Mouse (Mus musculus) liver, embryonic 12.5 days (tissue): Measurements from ENCODE around the gene Slc39a3. TPM values are rescaled to one million over a fixed set of nuclear protein-coding genes. Genes with fewer than 3 reads are reported as not detected.
"Not testable (repeated sequence)": the region's sequence is repeated elsewhere in the genome, so short reads cannot be mapped to it uniquely, and the experiment has no call there.

Source experiments
- ATAC-seq: fragments of 200-750 bp; cut with Nextera tagmentation; 2 replicates; pipeline ENCODE4 v1.8.0; 2017; ENCODE audit warnings: moderate number of reproducible peaks, mild to moderate bottlenecking, moderate library complexity
- H3K27ac ChIP-seq: fragments of 300-500 bp; sonication (generic); 2 replicates; pipeline ENCODE4 v1.5.1; 2016; ENCODE audit warnings: mild to moderate bottlenecking
- H3K27me3 ChIP-seq: fragments of 300-500 bp; sonication (generic); replicated peaks from 2 replicates; pipeline ENCODE4 v1.6.1; 2016; ENCODE audit warnings: mild to moderate bottlenecking, moderate library complexity
- H3K36me3 ChIP-seq: fragments of 300-500 bp; sonication (generic); 2 replicates; pipeline ENCODE4 v1.6.1; 2016; ENCODE audit warnings: mild to moderate bottlenecking, moderate library complexity
- H3K4me1 ChIP-seq: fragments of 300-500 bp; sonication (generic); 2 replicates; pipeline ENCODE4 v1.6.1; 2016
- H3K4me2 ChIP-seq: fragments of 300-500 bp; sonication (generic); 2 replicates; pipeline ENCODE4 v1.6.1; 2016; ENCODE audit warnings: mild to moderate bottlenecking, moderate library complexity
- H3K4me3 ChIP-seq: fragments of 300-500 bp; sonication (generic); 2 replicates; pipeline ENCODE4 v1.5.1; 2016; ENCODE audit warnings: mild to moderate bottlenecking, moderate library complexity
- H3K9ac ChIP-seq: fragments of 300-500 bp; sonication (generic); 2 replicates; pipeline ENCODE4 v1.6.1; 2016; ENCODE audit warnings: mild to moderate bottlenecking, moderate library complexity
- H3K9me3 ChIP-seq: fragments of 300-500 bp; sonication (generic); replicated peaks from 2 replicates; pipeline ENCODE4 v1.6.1; 2016; ENCODE audit warnings: mild to moderate bottlenecking, moderate library complexity
- WGBS: fragments of 180-500 bp; shearing (Covaris S2); methylation state at CpG from one replicate; pipeline ENCODE4 v1.1.7; 2016; ENCODE audit not compliant: insufficient replicate concordance; 5-methylcytosine and 5-hydroxymethylcytosine counted together
- polyA plus RNA-seq: library from polyadenylated mRNA; unstranded; fragments of >200 nt; fragmentation: Nextera tagmentation; extraction: Ambion mirVana; gene quantifications from 2 replicates; pipeline ENCODE4 v1.2.1, GENCODE M21; 2016

Gene Slc39a3
- polyA plus RNA-seq, 1 experiment from 2014 or later, result 7.9 TPM

GRCm38 (mm10) chr10:80998778-80999177 is 38.4 kb downstream of the Slc39a3 start:
- Histone ChIP-seq H3K27me3 (peaks cover 50% of the 10 kb centered on the region), H3K9me3 (no peaks in the 10 kb centered on the region), H3K4me2 (no peak overlapping the region), H3K27ac (no peak overlapping the region), H3K4me3 (no peak overlapping the region), H3K36me3 (no peaks in the 10 kb centered on the region), H3K4me1 (peaks cover 34% of the 10 kb centered on the region), H3K9ac (no peak overlapping the region)
- 5% methylated on average over 12 of the region's 12 CpGs for WGBS
- ATAC-seq, result peak; percentile 68; the same call in 1 of the 2 replicates

GRCm38 (mm10) chr10:80998021-80998420 is 39.2 kb downstream of the Slc39a3 start:
- Histone ChIP-seq H3K4me1 (peaks cover 34% of the 10 kb centered on the region), H3K9ac (no peak overlapping the region), H3K9me3 (no peaks in the 10 kb centered on the region), H3K4me2 (no peak overlapping the region), H3K27me3 (peaks cover 58% of the 10 kb centered on the region), H3K27ac (no peak overlapping the region), H3K36me3 (no peaks in the 10 kb centered on the region), H3K4me3 (no peak overlapping the region)
- WGBS, result 39% methylated on average over 14 of the region's 14 CpGs
- no peak for ATAC-seq

DNA sequence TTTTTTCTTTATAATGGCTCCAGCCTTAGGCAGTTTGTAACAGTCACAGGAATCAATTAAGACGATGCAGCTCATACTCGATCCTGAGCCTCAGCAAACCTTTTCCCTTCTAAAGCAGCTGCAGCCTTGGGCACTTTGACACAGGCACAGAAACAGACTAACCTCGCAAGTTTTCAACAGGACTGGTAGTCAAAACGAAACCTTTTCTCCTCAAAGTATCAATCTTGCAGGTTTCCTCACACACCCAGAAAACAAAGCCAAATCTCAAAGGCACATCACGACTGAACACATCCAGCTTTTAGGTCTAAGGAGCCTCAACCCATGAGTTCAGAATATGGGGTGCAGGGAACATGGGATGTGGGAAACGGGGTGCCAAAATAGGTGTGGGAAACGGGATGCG is 39.9 kb downstream of the Slc39a3 start:
- Histone ChIP-seq H3K9ac (no peak overlapping the region), H3K4me3 (no peak overlapping the region), H3K4me2 (no peak overlapping the region), H3K27ac (no peak overlapping the region), H3K36me3 (no peaks in the 10 kb centered on the region), H3K27me3 (peaks cover 64% of the 10 kb centered on the region), H3K9me3 (no peaks in the 10 kb centered on the region), H3K4me1 (peaks cover 34% of the 10 kb centered on the region)
- WGBS, result 71% methylated on average over 8 of the region's 8 CpGs
- no peak for ATAC-seq

DNA sequence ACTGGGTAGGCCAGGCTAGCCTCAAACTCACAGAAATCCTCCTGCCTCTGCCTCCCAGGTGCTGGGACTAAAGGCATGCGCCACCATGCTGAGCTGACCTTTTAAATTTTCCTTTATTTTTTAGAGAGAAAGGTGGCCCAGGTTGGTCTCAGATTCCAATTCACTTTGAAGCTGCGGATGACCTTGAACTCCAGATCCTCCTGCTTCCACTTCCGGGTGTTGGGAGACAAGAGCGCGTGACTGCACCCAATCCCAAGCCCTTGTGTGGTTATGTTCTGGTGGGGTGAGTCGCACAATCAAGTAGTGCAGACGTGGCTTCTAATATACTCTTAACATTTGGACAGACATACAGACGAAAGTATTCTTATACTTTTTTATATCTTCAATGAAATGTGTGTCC is 40.7 kb downstream of the Slc39a3 start:
- Histone ChIP-seq H3K4me1 (peaks cover 34% of the 10 kb centered on the region), H3K9ac (no peak overlapping the region), H3K36me3 (no peaks in the 10 kb centered on the region), H3K4me3 (no peak overlapping the region), H3K27ac (no peak overlapping the region), H3K4me2 (no peak overlapping the region), H3K27me3 (peaks cover 57% of the 10 kb centered on the region), H3K9me3 (no peaks in the 10 kb centered on the region)
- no peak for ATAC-seq
- 80% methylated on average over 8 of the region's 8 CpGs for WGBS

GRCm38 (mm10) chr10:80995091-80995632 is 42.1 kb downstream of the Slc39a3 start:
- no peaks in the 10 kb centered on the region for H3K9me3 ChIP-seq
- no peak overlapping the region for H3K9ac ChIP-seq
- peaks cover 54% of the 10 kb centered on the region for H3K27me3 ChIP-seq
- H3K36me3 ChIP-seq, result no peaks in the 10 kb centered on the region
- peak overlapping the region; percentile 30; the same call in 1 of the 2 replicates for H3K4me2 ChIP-seq
- H3K4me3 ChIP-seq, result no peak overlapping the region
- no peak overlapping the region for H3K27ac ChIP-seq
- 9% methylated on average over 21 of the region's 21 CpGs for WGBS
- no peak for ATAC-seq
- peaks cover 23% of the 10 kb centered on the region for H3K4me1 ChIP-seq

- no peak for ATAC-seq
- Histone ChIP-seq H3K9me3 (no peaks in the 10 kb centered on the region), H3K9ac (no peak overlapping the region), H3K27ac (no peak overlapping the region), H3K36me3 (no peaks in the 10 kb centered on the region), H3K4me2 (0 out of 2 replicates have a peak overlapping the region, but pooled peaks have one; percentile 30), H3K4me1 (peaks cover 17% of the 10 kb centered on the region), H3K27me3 (peaks cover 57% of the 10 kb centered on the region), H3K4me3 (no peak overlapping the region)
- WGBS, result 31% methylated on average over 4 of the region's 4 CpGs
Measured at GRCm38 (mm10) chr10:80994621-80995020, 42.6 kb downstream of the Slc39a3 start.

DNA sequence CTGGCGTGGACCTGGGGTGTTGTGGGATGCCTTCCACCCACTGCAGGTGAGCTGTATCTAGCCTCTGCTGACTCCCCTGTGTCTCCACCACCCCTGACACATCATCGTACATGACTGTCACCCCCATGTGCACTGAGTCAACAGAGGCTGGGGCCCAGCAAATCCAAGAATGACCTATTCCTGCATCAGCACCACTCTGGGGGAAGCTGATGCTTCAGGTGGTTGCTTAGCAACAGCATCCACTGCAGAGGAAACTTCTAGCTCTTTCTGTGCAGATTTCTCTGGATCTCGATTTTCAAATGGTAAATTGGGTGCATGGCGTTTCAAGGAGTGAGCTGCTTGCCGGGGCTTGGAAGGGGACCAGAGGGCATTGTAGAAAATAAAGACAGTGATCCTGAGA is 44.0 kb downstream of the Slc39a3 start:
- Histone ChIP-seq H3K9me3 (no peaks in the 10 kb centered on the region), H3K27me3 (peaks cover 65% of the 10 kb centered on the region), H3K27ac (no peak overlapping the region), H3K4me1 (peaks cover 6% of the 10 kb centered on the region; the same call in 1 of the 2 replicates), H3K9ac (no peak overlapping the region), H3K36me3 (no peaks in the 10 kb centered on the region), H3K4me3 (no peak overlapping the region), H3K4me2 (no peak overlapping the region)
- WGBS, result 45% methylated on average over 5 of the region's 5 CpGs
- no peak for ATAC-seq

DNA sequence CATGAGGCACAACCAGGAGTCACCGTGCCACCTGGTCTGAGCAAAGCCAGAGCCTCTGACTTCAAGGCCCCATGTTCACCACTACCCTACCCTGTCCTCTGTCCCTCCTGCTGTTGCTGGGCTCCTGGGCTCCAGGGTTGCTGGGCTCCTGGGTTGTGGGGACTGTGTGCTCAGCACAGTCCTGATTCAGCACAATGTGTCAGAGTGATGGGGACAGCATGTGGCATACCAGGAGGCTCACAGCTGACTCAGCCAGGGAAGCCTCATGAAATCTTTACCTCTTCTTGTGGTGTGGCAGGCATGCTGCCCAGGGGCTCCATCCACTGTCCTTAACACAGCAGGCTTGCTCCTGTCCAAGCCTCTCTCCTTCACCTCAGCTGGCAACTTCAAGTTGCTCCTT is 45.3 kb downstream of the Slc39a3 start:
- H3K27ac ChIP-seq, result no peak overlapping the region
- no peak overlapping the region for H3K9ac ChIP-seq
- H3K36me3 ChIP-seq, result no peaks in the 10 kb centered on the region
- WGBS, result 52% methylated on average over 1 of the region's 1 CpGs
- H3K4me1 ChIP-seq, result peaks cover 9% of the 10 kb centered on the region; the same call in 1 of the 2 replicates
- peaks cover 65% of the 10 kb centered on the region for H3K27me3 ChIP-seq
- no peak overlapping the region for H3K4me3 ChIP-seq
- H3K9me3 ChIP-seq, result no peaks in the 10 kb centered on the region
- H3K4me2 ChIP-seq, result no peak overlapping the region
- ATAC-seq, result no peak

- Histone ChIP-seq H3K4me3 (no peak overlapping the region), H3K4me2 (no peak overlapping the region), H3K9ac (no peak overlapping the region), H3K36me3 (no peaks in the 10 kb centered on the region), H3K4me1 (peaks cover 9% of the 10 kb centered on the region; the same call in 1 of the 2 replicates), H3K27me3 (peaks cover 68% of the 10 kb centered on the region), H3K27ac (no peak overlapping the region), H3K9me3 (no peaks in the 10 kb centered on the region)
- 9% methylated on average over 3 of the region's 3 CpGs for WGBS
- no peak for ATAC-seq
Measured at GRCm38 (mm10) chr10:80991007-80991406, 46.2 kb downstream of the Slc39a3 start.

DNA sequence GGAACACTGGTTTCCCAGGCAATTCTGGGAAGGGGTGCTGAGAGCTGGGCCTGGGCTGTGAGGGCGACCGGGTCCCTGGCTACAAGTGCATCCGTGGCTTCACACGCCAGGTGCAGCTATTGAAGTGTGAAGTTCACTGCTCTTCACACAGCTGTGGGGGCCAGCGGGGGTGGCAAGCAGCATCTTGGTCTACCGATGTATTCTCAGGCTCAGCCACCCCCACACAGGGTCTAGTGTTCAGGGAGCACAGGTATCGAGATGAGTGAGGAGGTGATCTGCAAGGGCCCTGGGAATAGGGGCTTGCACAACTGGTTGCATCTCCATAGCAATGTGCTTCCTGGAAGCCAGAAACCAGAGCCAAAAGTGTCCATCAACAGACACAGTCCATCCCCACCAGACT is 46.8 kb downstream of the Slc39a3 start:
- H3K9ac ChIP-seq, result no peak overlapping the region
- H3K27me3 ChIP-seq, result peaks cover 75% of the 10 kb centered on the region
- H3K4me1 ChIP-seq, result peaks cover 15% of the 10 kb centered on the region
- H3K27ac ChIP-seq, result no peak overlapping the region
- no peak for ATAC-seq
- no peaks in the 10 kb centered on the region for H3K36me3 ChIP-seq
- 59% methylated on average over 7 of the region's 7 CpGs for WGBS
- no peaks in the 10 kb centered on the region for H3K9me3 ChIP-seq
- no peak overlapping the region for H3K4me2 ChIP-seq
- no peak overlapping the region for H3K4me3 ChIP-seq

DNA sequence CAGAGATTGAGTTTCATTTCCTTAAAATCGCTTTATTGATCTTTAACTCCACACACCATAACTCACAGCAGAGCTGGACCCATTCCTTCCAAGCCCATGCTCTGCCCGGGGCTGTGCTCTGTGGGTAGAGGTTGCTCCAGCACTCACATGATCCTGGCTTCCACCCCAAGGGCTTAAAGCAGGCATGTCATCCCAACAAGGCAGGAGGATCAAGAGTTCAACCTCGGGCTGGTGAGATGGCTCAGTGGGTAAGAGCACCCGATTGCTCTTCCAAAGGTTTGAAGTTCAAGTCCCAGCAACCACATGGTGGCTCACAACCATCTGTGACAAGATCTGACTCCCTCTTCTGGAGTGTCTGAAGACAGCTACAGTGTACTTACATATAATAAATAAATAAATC is 47.4 kb downstream of the Slc39a3 start:
- H3K27me3 ChIP-seq, result peaks cover 76% of the 10 kb centered on the region
- not testable (repeated sequence) for H3K36me3 ChIP-seq, H3K4me3 ChIP-seq, ATAC-seq, H3K9ac ChIP-seq, H3K4me2 ChIP-seq, H3K27ac ChIP-seq, H3K9me3 ChIP-seq
- H3K4me1 ChIP-seq, result peaks cover 16% of the 10 kb centered on the region
- WGBS, result 43% methylated on average over 4 of the region's 4 CpGs

DNA sequence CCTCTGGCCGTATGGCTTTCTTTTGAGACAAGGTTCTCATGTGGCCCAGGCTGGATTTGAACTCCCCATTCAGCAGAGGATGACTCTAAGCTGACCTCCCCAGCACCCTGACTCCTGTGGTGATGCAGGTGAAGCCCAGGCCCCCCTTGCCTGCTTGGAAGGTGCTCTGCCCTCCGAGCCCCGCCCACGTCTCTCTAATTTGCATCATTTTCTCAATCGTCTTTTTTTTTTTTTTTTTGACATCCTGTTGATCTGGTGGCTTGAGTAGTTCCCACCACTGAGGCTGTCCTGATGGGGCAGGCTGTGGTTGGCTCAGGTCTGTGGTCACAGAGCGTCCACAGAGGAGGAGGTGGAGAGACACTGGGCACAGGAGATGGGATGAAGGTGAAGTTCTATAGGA is 47.8 kb downstream of the Slc39a3 start:
- H3K27ac ChIP-seq, result no peak overlapping the region
- no peak overlapping the region for H3K4me3 ChIP-seq
- H3K9me3 ChIP-seq, result no peaks in the 10 kb centered on the region
- no peak overlapping the region for H3K9ac ChIP-seq
- peaks cover 13% of the 10 kb centered on the region for H3K4me1 ChIP-seq
- H3K27me3 ChIP-seq, result peaks cover 76% of the 10 kb centered on the region
- H3K4me2 ChIP-seq, result no peak overlapping the region
- ATAC-seq, result no peak
- 44% methylated on average over 6 of the region's 6 CpGs for WGBS
- no peaks in the 10 kb centered on the region for H3K36me3 ChIP-seq
